Mouse (Mus musculus) forebrain, embryonic 12.5 days (tissue): ENCODE measurements around the gene Sema4f. TPM values are rescaled to one million over a fixed set of nuclear protein-coding genes. Genes with fewer than 3 reads are reported as not detected.
A peak's percentile ranks its signal among the peaks of the same experiment; 100 is the strongest.

Experiments used
- ATAC-seq: fragments of 200-750 bp; cut with Nextera tagmentation; 2 replicates; pipeline ENCODE4 v1.8.0; 2017; ENCODE audit warnings: moderate TSS enrichment; ENCODE audit not compliant: low FRiP score
- H3K27ac ChIP-seq: fragments of 300-500 bp; sonication (generic); 2 replicates; pipeline ENCODE4 v1.5.1; 2016; ENCODE audit warnings: mild to moderate bottlenecking
- H3K27me3 ChIP-seq: fragments of 300-500 bp; sonication (generic); 2 replicates; pipeline ENCODE4 v1.6.1; 2016; ENCODE audit warnings: mild to moderate bottlenecking
- H3K36me3 ChIP-seq: fragments of 300-500 bp; sonication (generic); replicated peaks from 2 replicates; pipeline ENCODE4 v1.6.1; 2016; ENCODE audit warnings: mild to moderate bottlenecking
- H3K4me1 ChIP-seq: fragments of 300-500 bp; sonication (generic); 2 replicates; pipeline ENCODE4 v1.6.1; 2016
- H3K4me2 ChIP-seq: fragments of 300-500 bp; sonication (generic); 2 replicates; pipeline ENCODE4 v1.6.1; 2016; ENCODE audit warnings: mild to moderate bottlenecking, moderate library complexity
- H3K4me3 ChIP-seq: fragments of 300-500 bp; sonication (generic); replicated peaks from 2 replicates; pipeline ENCODE4 v1.5.1; 2016; ENCODE audit warnings: mild to moderate bottlenecking
- H3K9ac ChIP-seq: fragments of 300-500 bp; sonication (generic); 2 replicates; pipeline ENCODE4 v1.6.1; 2016; ENCODE audit warnings: mild to moderate bottlenecking
- H3K9me3 ChIP-seq: fragments of 300-500 bp; sonication (generic); 2 replicates; pipeline ENCODE4 v1.6.1; 2016
- WGBS: fragments of 180-500 bp; shearing (Covaris S2); methylation state at CpG from one replicate; pipeline ENCODE4 v1.1.7; 2016; 5-methylcytosine and 5-hydroxymethylcytosine counted together
- polyA plus RNA-seq: library from polyadenylated mRNA; unstranded; fragments of >200 nt; fragmentation: Nextera tagmentation; extraction: Ambion mirVana; gene quantifications from 2 replicates; pipeline ENCODE4 v1.2.1, GENCODE M21; 2016

The Sema4f gene
- polyA plus RNA-seq, result 4.6 and 5.9 TPM in 2 replicates

- H3K4me3 ChIP-seq, result peak within 1 kb of the TSS; percentile 67
- no peak within 1 kb of the TSS for H3K27ac ChIP-seq
- peaks cover 27% of the 10 kb centered on the region for H3K27me3 ChIP-seq
- H3K9ac ChIP-seq, result peak within 1 kb of the TSS; percentile 79
- H3K36me3 ChIP-seq, result no peaks in the 10 kb centered on the region
- 0 out of 2 replicates have a peak, but pooled peaks cover 9% of the 10 kb centered on the region for H3K4me1 ChIP-seq
- no peaks in the 10 kb centered on the region for H3K9me3 ChIP-seq
- ATAC-seq, result peak; percentile 99
- 2% methylated on average over 43 of the region's 44 CpGs for WGBS
- H3K4me2 ChIP-seq, result peak within 1 kb of the TSS; percentile 82
Measured at GRCm38 (mm10) chr6:82939167-82939912, at the start of gene Sema4f. Gene Sema4f, minus strand, starts transcription at chr6:82939769.

GRCm38 (mm10) chr6:82987411-82987971 is 47.9 kb upstream of the Sema4f start:
- Histone ChIP-seq H3K4me3 (no peak overlapping the region), H3K27ac (no peak overlapping the region), H3K4me1 (no peaks in the 10 kb centered on the region), H3K36me3 (no peaks in the 10 kb centered on the region), H3K4me2 (no peak overlapping the region), H3K27me3 (no peaks in the 10 kb centered on the region), H3K9ac (no peak overlapping the region), H3K9me3 (no peaks in the 10 kb centered on the region)
- 51% methylated on average over 9 of the region's 9 CpGs for WGBS
- no peak for ATAC-seq

- no peak for ATAC-seq
- no peak overlapping the region for H3K9ac ChIP-seq
- H3K36me3 ChIP-seq, result no peaks in the 10 kb centered on the region
- 16% methylated on average over 5 of the region's 5 CpGs for WGBS
- no peaks in the 10 kb centered on the region for H3K4me1 ChIP-seq
- H3K4me2 ChIP-seq, result no peak overlapping the region
- H3K27me3 ChIP-seq, result peaks cover 9% of the 10 kb centered on the region; the same call in 1 of the 2 replicates
- H3K9me3 ChIP-seq, result no peaks in the 10 kb centered on the region
- H3K4me3 ChIP-seq, result no peak overlapping the region
- H3K27ac ChIP-seq, result no peak overlapping the region
Measured at GRCm38 (mm10) chr6:82971031-82971430, 31.5 kb upstream of the Sema4f start.

- Histone ChIP-seq H3K4me1 (no peaks in the 10 kb centered on the region), H3K27me3 (peaks cover 9% of the 10 kb centered on the region; the same call in 1 of the 2 replicates), H3K36me3 (no peaks in the 10 kb centered on the region), H3K4me3 (no peak overlapping the region), H3K4me2 (no peak overlapping the region), H3K9ac (no peak overlapping the region), H3K27ac (no peak overlapping the region), H3K9me3 (no peaks in the 10 kb centered on the region)
- WGBS, result 74% methylated on average over 6 of the region's 6 CpGs
- ATAC-seq, result no peak
Measured at GRCm38 (mm10) chr6:82969249-82970084, 29.9 kb upstream of the Sema4f start.

- no peak overlapping the region for H3K9ac ChIP-seq
- H3K4me1 ChIP-seq, result no peaks in the 10 kb centered on the region
- no peak overlapping the region for H3K4me2 ChIP-seq
- H3K36me3 ChIP-seq, result no peaks in the 10 kb centered on the region
- no peaks in the 10 kb centered on the region for H3K9me3 ChIP-seq
- H3K27me3 ChIP-seq, result no peaks in the 10 kb centered on the region
- 88% methylated on average over 1 of the region's 1 CpGs for WGBS
- H3K4me3 ChIP-seq, result no peak overlapping the region
- ATAC-seq, result no peak
- no peak overlapping the region for H3K27ac ChIP-seq
Measured at GRCm38 (mm10) chr6:82961664-82962063, 22.1 kb upstream of the Sema4f start.

GRCm38 (mm10) chr6:82956553-82957251 is 17.1 kb upstream of the Sema4f start:
- no peaks in the 10 kb centered on the region for H3K27me3 ChIP-seq
- 0 out of 2 replicates have a peak, but pooled peaks cover 4% of the 10 kb centered on the region for H3K9me3 ChIP-seq
- no peak overlapping the region for H3K27ac ChIP-seq
- no peaks in the 10 kb centered on the region for H3K36me3 ChIP-seq
- H3K4me1 ChIP-seq, result no peaks in the 10 kb centered on the region
- H3K4me3 ChIP-seq, result no peak overlapping the region
- WGBS, result 67% methylated on average over 4 of the region's 4 CpGs
- H3K9ac ChIP-seq, result no peak overlapping the region
- no peak overlapping the region for H3K4me2 ChIP-seq
- ATAC-seq, result no peak

GRCm38 (mm10) chr6:82946651-82947050 is 7.1 kb upstream of the Sema4f start, which contains the start of gene M1ap:
Gene M1ap, plus strand, starts transcription at chr6:82946902.
- no peaks in the 10 kb centered on the region for H3K27me3 ChIP-seq
- no peak within 1 kb of the TSS for H3K9ac ChIP-seq
- no peaks in the 10 kb centered on the region for H3K9me3 ChIP-seq
- no peaks in the 10 kb centered on the region for H3K36me3 ChIP-seq
- 65% methylated on average over 14 of the region's 14 CpGs for WGBS
- H3K27ac ChIP-seq, result no peak within 1 kb of the TSS
- no peaks in the 10 kb centered on the region for H3K4me1 ChIP-seq
- no peak within 1 kb of the TSS for H3K4me2 ChIP-seq
- no peak for ATAC-seq
- H3K4me3 ChIP-seq, result no peak within 1 kb of the TSS

- no peak overlapping the region for H3K4me3 ChIP-seq
- no peaks in the 10 kb centered on the region for H3K4me1 ChIP-seq
- 0 out of 2 replicates have a peak, but pooled peaks cover 2% of the 10 kb centered on the region for H3K27me3 ChIP-seq
- WGBS, result 55% methylated on average over 6 of the region's 6 CpGs
- no peak overlapping the region for H3K4me2 ChIP-seq
- no peaks in the 10 kb centered on the region for H3K9me3 ChIP-seq
- ATAC-seq, result no peak
- H3K27ac ChIP-seq, result no peak overlapping the region
- H3K36me3 ChIP-seq, result no peaks in the 10 kb centered on the region
- no peak overlapping the region for H3K9ac ChIP-seq
Measured at GRCm38 (mm10) chr6:82945750-82946149, 6.2 kb upstream of the Sema4f start.

- 0 out of 2 replicates have a peak, but pooled peaks cover 9% of the 10 kb centered on the region for H3K4me1 ChIP-seq
- no peaks in the 10 kb centered on the region for H3K36me3 ChIP-seq
- peaks cover 27% of the 10 kb centered on the region for H3K27me3 ChIP-seq
- 78% methylated on average over 3 of the region's 3 CpGs for WGBS
- H3K9me3 ChIP-seq, result no peaks in the 10 kb centered on the region
- no peak overlapping the region for H3K4me3 ChIP-seq
- H3K4me2 ChIP-seq, result no peak overlapping the region
- no peak for ATAC-seq
- H3K27ac ChIP-seq, result no peak overlapping the region
- H3K9ac ChIP-seq, result no peak overlapping the region
Measured at GRCm38 (mm10) chr6:82940765-82941164, 1.2 kb upstream of the Sema4f start.

GRCm38 (mm10) chr6:82934616-82935230 is 4.8 kb downstream of the Sema4f start:
- H3K4me1 ChIP-seq, result 0 out of 2 replicates have a peak, but pooled peaks cover 9% of the 10 kb centered on the region
- no peak for ATAC-seq
- no peak overlapping the region for H3K4me2 ChIP-seq
- H3K9ac ChIP-seq, result no peak overlapping the region
- no peaks in the 10 kb centered on the region for H3K36me3 ChIP-seq
- no peak overlapping the region for H3K4me3 ChIP-seq
- H3K27me3 ChIP-seq, result peaks cover 22% of the 10 kb centered on the region
- WGBS, result 90% methylated on average over 3 of the region's 3 CpGs
- H3K9me3 ChIP-seq, result no peaks in the 10 kb centered on the region
- H3K27ac ChIP-seq, result no peak overlapping the region

GRCm38 (mm10) chr6:82927617-82928016 is 12.0 kb downstream of the Sema4f start:
- Histone ChIP-seq H3K4me1 (no peaks in the 10 kb centered on the region), H3K9ac (no peak overlapping the region), H3K27me3 (no peaks in the 10 kb centered on the region), H3K27ac (no peak overlapping the region), H3K4me2 (no peak overlapping the region), H3K9me3 (no peaks in the 10 kb centered on the region), H3K4me3 (no peak overlapping the region), H3K36me3 (no peaks in the 10 kb centered on the region)
- no peak for ATAC-seq
- WGBS, result 83% methylated on average over 5 of the region's 5 CpGs
